Mouse (Mus musculus) fat pad, adult 2 months (tissue): Measurements from ENCODE around the gene D130043K22Rik.

Source experiments
- DNase-seq: peaks from one replicate; pipeline ENCODE4 v3.0.0-alpha.2; 2011; ENCODE audit warnings: low read depth, low spot score; ENCODE audit errors: extremely low read depth

The D130043K22Rik gene

GRCm38 (mm10) chr13:24889554-24889953 is 44.6 kb downstream of the D130043K22Rik start:
- no peak for DNase-seq

- DNase-seq, result no peak
Observed at GRCm38 (mm10) chr13:24892516-24892915, 47.6 kb downstream of the D130043K22Rik start.

- no peak for DNase-seq
Observed at GRCm38 (mm10) chr13:24893880-24894279, 48.9 kb downstream of the D130043K22Rik start.

- DNase-seq, result no peak
Observed at GRCm38 (mm10) chr13:24901916-24902315, 57.0 kb downstream of the D130043K22Rik start.

GRCm38 (mm10) chr13:24903412-24903811 is 58.5 kb downstream of the D130043K22Rik start:
- DNase-seq, result no peak

GRCm38 (mm10) chr13:24905422-24905821 is 60.5 kb downstream of the D130043K22Rik start:
- no peak for DNase-seq

GRCm38 (mm10) chr13:24906831-24907570 is 62.1 kb downstream of the D130043K22Rik start:
- no peak for DNase-seq

- DNase-seq, result no peak
Observed at GRCm38 (mm10) chr13:24909112-24909511, 64.2 kb downstream of the D130043K22Rik start.

GRCm38 (mm10) chr13:24913576-24913975 is 68.6 kb downstream of the D130043K22Rik start:
- DNase-seq, result no peak

- DNase-seq, result no peak
Observed at GRCm38 (mm10) chr13:24914915-24915314, 70.0 kb downstream of the D130043K22Rik start.

GRCm38 (mm10) chr13:24915831-24916230 is 70.9 kb downstream of the D130043K22Rik start:
- no peak for DNase-seq

GRCm38 (mm10) chr13:24920333-24920977 is 75.5 kb downstream of the D130043K22Rik start:
- no peak for DNase-seq

GRCm38 (mm10) chr13:24921281-24921680 is 76.3 kb downstream of the D130043K22Rik start:
- DNase-seq, result no peak

GRCm38 (mm10) chr13:24923991-24924390 is 79.1 kb downstream of the D130043K22Rik start:
- DNase-seq, result peak; percentile 80

- no peak for DNase-seq
Observed at GRCm38 (mm10) chr13:24930591-24930990, 85.7 kb downstream of the D130043K22Rik start.

- no peak for DNase-seq
Observed at GRCm38 (mm10) chr13:24933199-24933598, 88.3 kb downstream of the D130043K22Rik start.

- DNase-seq, result no peak
Observed at GRCm38 (mm10) chr13:24936772-24937107, 91.8 kb downstream of the D130043K22Rik start.

GRCm38 (mm10) chr13:24937108-24937838 is 92.3 kb downstream of the D130043K22Rik start, which contains the start of gene Aldh5a1:
TSS of gene Aldh5a1 (minus strand) at chr13:24937661.
- DNase-seq, result peak; percentile 37

- DNase-seq, result no peak
Observed at GRCm38 (mm10) chr13:24937839-24938166, 92.9 kb downstream of the D130043K22Rik start.

GRCm38 (mm10) chr13:24938683-24939082 is 93.7 kb downstream of the D130043K22Rik start:
- DNase-seq, result peak; percentile 33

- DNase-seq, result no peak
Observed at GRCm38 (mm10) chr13:24939472-24939871, 94.5 kb downstream of the D130043K22Rik start.
